Mouse (Mus musculus) large intestine, adult 2 months (tissue): ENCODE data around the gene Olfr1415. TPM values are rescaled to one million over a fixed set of nuclear protein-coding genes. Genes with fewer than 3 reads are reported as not detected.
"Not testable (repeated sequence)": the region's sequence is repeated elsewhere in the genome, so short reads cannot be mapped to it uniquely, and the experiment has no call there.

Source experiments
- DNase-seq: peaks from one replicate; pipeline ENCODE4 v3.0.0-alpha.2; 2012; ENCODE audit warnings: low read depth, low spot score
- WGBS: fragments of 180-500 bp; shearing (Covaris S2); methylation state at CpG from one replicate; pipeline ENCODE4 v1.1.7; 2018; 5-methylcytosine and 5-hydroxymethylcytosine counted together
- polyA plus RNA-seq: library from polyadenylated mRNA; depleted of rRNA; stranded (reverse); fragments of >200 nt; gene quantifications from 2 replicates; pipeline ENCODE4 v1.2.3, GENCODE M21; 2012; rRNA removed

Gene Olfr1415
- not detected in 2 replicates for polyA plus RNA-seq

GRCm38 (mm10) chr1:92496001-92496400 lies at the start of gene Olfr1415:
Gene Olfr1415 (minus strand): TSS chr1:92496101.
- no peak for DNase-seq
- 79% methylated on average over 2 of the region's 2 CpGs for WGBS

GRCm38 (mm10) chr1:92539071-92539470 lies 43.2 kb upstream of the Olfr1415 start:
- 38% methylated on average over 2 of the region's 2 CpGs for WGBS
- DNase-seq: no peak

DNA sequence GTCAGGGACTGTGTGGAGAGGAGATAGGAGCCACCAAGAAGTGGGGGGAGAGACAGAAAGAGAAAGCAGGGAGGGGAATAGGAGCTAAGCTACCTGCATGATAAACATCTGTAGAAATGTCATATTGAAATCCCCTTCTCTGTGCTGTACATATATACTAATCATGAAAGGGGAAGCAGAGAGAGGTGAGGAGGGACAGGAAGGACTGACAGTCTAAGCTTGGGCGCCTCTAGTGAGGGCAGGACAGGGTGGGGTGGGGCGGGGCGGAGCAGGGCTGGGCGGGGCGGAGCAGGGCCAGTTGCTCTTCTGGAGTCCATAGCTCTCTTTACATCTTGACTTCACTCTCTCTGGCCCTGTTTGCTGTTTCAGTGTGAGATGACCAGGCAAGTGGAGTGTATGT lies 41.1 kb upstream of the Olfr1415 start:
- no peak for DNase-seq
- WGBS: 31% methylated on average over 5 of the region's 5 CpGs

- WGBS: 72% methylated on average over 3 of the region's 3 CpGs
- DNase-seq: no peak
These were observed 27.9 kb upstream of the Olfr1415 start for GRCm38 (mm10) chr1:92523764-92524163.

DNA sequence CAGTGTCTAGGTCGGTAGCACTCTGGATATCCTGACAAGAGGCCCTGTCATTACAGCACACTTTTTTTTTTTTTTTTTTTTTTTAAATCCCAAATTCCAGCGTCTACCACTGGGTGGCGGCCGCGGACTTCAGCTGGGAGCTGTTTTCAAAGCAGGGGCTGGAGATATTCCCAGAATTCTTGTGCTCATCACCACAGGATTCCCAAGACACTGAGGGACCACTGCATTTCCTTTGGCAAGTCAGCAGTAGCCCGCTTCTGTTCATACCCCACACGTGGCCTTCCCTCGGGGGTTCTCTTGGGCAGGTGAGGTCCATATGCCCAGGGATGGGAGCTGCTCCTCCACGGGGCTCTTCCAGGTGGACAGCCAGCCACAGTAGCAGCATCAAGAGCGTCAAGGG lies 25.5 kb upstream of the Olfr1415 start:
- 19% methylated on average over 10 of the region's 10 CpGs for WGBS
- no peak for DNase-seq

GRCm38 (mm10) chr1:92519046-92519445 lies 23.1 kb upstream of the Olfr1415 start:
- DNase-seq: no peak
- 81% methylated on average over 6 of the region's 6 CpGs for WGBS

- 73% methylated on average over 3 of the region's 3 CpGs for WGBS
- no peak for DNase-seq
These were observed 22.7 kb upstream of the Olfr1415 start, which contains the start of gene Olfr1414 for GRCm38 (mm10) chr1:92518561-92518960. Gene Olfr1414 (minus strand): TSS chr1:92518661.

DNA sequence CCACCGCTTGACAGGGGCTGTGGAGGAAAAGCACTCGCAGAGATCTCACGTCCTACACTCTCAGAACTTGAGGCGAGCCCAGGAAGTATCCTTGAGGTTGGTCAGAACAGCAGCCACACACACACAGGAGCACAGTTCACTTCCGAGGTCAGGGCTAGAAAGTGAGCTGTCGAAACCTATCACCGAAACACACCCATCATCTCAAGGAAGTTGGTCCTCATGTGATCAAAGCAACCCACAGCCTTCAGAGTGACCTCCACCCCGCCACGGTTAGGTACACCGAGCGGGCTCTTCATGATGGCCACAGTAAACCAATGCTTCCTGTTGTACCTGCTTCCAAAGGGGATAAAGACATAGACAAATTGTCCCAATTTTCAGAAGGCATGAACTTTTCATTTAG lies 19.5 kb upstream of the Olfr1415 start:
- WGBS: 63% methylated on average over 11 of the region's 11 CpGs
- no peak for DNase-seq

DNA sequence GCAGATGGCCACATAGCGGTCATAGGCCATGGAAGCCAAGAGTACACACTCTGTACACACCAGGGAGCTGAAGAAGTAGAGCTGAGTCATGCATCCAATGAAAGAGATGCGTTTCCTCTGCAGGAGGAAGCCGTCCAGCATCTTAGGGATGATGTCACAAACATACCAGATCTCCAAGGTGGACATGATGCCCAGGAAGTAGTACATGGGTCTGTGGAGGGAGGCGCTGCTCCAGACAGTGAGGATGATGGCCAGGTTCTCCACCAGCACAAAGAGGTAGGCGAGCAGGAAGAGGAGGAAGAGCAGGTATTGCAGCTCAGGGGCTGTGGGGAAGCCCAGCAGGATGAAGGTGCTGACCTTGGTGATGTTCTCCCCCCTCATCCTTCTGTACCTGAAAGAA lies 15.7 kb upstream of the Olfr1415 start:
- not testable (repeated sequence) for DNase-seq
- 70% methylated on average over 5 of the region's 5 CpGs for WGBS

DNA sequence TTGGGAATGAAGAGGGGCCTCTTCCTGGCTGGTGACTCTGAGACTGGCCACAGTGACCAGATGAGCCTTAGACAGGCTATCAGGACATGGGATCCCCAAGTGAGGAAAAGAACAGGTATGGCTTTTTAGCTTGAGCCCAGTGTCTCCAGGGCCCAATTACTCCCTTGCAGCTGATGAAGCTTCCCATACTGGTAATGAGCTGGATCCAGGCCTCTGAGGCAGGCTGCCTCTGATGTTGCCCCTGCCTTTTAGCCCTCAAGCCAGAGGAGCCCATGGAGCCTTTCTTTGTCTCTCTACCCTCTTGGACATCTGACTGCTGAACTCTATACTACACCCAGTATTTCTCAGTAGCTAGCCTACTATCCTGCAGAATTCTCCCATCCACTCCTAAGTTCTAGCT lies 10.9 kb downstream of the Olfr1415 start, which contains the start of gene Olfr1416:
Gene Olfr1416, minus strand, starts transcription at position 101 of the 400 bp plus-strand sequence.
- no peak for DNase-seq

GRCm38 (mm10) chr1:92474066-92474578 lies 21.8 kb downstream of the Olfr1415 start:
- DNase-seq: no peak
- WGBS: 3% methylated on average over 10 of the region's 10 CpGs

DNA sequence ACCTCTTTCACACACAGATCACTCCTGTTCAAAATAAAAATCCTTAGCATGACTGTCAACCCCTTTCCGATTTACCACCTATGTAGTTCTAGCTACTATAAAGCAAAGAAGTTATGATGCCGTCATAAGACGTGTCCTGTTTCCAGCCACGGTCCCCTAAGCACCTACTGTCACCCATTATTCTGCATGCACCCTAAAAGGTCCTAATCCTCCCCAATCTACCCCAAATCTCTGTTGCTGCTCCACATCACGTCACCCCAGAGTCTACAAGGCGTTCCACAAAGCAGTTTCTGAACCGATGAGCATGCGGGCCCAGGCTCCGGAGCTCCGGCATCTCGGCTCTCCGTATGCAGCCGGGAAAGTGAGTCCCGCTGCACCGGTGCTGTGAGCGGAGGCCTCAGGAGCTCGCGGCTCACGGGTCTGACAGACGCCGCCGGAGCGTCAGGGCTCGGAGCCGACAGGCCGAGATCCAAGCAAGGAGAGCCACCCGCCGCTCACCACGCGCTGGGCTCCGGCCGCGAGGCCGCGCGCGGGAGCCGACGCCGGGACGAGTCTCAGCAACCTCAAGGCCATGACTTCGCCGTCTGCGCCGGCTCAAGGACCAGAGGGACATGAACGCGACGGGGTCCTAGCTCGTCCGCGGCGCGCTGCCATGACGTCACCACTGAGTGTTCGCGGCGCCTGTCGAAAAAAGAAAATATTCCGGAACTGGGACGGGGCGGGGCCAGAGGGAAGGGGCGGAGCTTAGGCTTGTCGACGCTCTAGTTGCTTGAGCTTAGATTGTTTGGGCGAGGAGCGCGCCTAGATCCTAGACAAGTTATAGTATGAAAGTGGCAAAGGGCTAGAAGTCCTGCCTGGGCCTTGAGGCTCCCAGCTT lies 22.5 kb downstream of the Olfr1415 start, which contains the start of gene Ndufa10:
Gene Ndufa10, minus strand, starts transcription at position 696 of the 877 bp plus-strand sequence.
- under 1% methylated on average over 67 of the region's 67 CpGs for WGBS
- peak; percentile 71 for DNase-seq

- no peak for DNase-seq
- 77% methylated on average over 4 of the region's 4 CpGs for WGBS
These were observed 27.0 kb downstream of the Olfr1415 start for GRCm38 (mm10) chr1:92468891-92469290.

DNA sequence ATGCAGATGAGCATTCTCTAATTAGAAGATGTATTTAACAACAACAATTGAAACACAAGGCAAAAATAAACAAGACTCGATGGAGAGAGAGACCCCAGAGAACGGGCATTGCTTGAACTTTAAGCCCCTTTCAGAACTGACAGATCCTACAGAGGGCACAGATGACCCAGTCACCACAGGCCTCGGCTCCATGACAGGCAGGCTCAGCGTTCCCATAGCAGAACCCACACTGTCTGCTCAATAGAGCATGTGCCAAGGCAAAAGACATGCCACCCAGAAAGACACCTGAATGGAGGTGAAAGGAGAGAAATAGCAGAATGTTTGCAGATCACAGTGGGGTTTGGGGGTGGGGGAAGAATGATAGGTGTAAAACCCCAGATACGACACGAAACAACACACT lies 37.5 kb downstream of the Olfr1415 start:
- 93% methylated on average over 6 of the region's 6 CpGs for WGBS
- DNase-seq: no peak

DNA sequence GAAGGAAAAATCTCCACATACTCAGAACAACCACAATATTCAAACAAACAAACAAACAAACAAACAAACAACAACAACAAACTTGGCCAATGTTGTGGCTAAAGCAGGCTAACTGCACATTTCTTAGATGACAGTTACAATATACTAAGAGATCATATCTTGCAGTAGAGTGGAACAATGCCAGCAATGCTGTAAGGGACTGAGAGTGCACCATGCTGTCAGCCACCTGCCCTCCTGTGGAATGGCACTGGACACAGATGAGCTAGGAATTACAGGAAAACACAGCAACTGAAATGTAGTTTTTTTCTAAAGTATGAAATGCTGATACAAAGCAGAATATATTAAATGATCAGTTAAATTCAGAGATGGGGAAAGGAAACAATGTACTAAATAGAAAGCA lies 38.1 kb downstream of the Olfr1415 start:
- DNase-seq: no peak

DNA sequence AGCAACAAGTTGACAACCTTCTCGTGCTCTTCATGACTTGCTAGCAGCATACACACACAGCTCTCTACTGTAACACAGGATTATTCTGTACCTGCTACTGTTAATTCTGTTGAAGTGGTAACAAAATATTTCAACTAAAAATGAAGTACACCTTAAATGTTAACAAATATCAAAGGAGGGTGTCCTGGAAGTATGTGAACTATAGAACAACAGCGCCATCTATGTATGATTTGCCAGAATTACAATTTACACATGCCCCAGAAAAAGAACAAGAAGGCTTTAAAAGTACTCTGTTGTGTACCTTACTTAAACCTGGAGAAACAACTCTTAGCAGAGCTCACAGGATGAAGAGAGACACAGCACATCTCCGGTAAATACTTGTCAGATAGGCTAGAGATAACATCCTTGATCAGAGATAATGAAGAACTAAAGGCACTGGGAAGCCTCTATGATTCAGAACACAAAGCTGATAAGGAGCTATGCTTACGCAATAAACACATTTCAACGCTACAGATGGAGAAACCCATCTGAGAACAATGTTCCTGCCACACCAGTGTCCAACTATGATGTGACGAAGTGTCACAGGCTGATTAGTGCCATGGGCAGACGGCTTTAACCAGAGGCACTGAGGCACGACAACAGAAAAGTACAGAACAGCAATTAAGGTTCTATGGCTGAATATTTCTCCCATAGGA lies 42.0 kb downstream of the Olfr1415 start:
- 69% methylated on average over 8 of the region's 8 CpGs for WGBS
- peak; percentile 21 for DNase-seq

DNA sequence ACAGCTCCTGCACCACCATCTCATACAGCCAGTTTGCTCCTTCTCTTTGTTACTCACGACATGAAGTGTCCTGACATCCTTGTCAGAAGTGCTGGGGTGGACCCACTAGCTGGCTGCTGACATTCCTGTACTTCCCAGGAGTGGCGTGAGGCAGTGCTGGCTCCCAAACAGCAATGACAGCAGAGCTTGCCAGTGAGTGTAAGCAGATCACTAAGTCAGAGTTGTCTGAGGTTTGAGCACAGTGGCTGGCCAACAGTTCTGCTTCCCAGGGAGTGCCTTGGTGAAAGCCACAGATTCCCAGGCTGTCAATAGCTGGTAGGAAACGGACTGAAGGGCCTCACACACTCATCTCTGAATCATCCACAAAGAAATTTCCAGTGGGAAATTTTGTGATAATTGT lies 47.6 kb downstream of the Olfr1415 start:
- no peak for DNase-seq
- WGBS: 88% methylated on average over 3 of the region's 3 CpGs

- WGBS: 91% methylated on average over 6 of the region's 6 CpGs
- DNase-seq: no peak
These were observed 54.3 kb downstream of the Olfr1415 start for GRCm38 (mm10) chr1:92441453-92442063.

- DNase-seq: no peak
- 92% methylated on average over 9 of the region's 9 CpGs for WGBS
These were observed 55.7 kb downstream of the Olfr1415 start for GRCm38 (mm10) chr1:92440066-92440750.
